Mouse (Mus musculus) intestine, embryonic 15.5 days (tissue): ENCODE data around the gene Kcnt1. TPM values are rescaled to one million over a fixed set of nuclear protein-coding genes. Genes with fewer than 3 reads are reported as not detected.

Experiments used
- ATAC-seq: fragments of 200-750 bp; cut with Nextera tagmentation; 2 replicates; pipeline ENCODE4 v1.8.0; 2017; ENCODE audit warnings: moderate TSS enrichment, moderate library complexity
- H3K27ac ChIP-seq: fragments of 300-500 bp; sonication (generic); 2 replicates; pipeline ENCODE4 v1.5.1; 2015; ENCODE audit warnings: mild to moderate bottlenecking, inconsistent platforms
- H3K27me3 ChIP-seq: fragments of 300-500 bp; sonication (generic); replicated peaks from 2 replicates; pipeline ENCODE4 v1.6.1; 2015; ENCODE audit warnings: inconsistent platforms
- H3K36me3 ChIP-seq: fragments of 300-500 bp; sonication (generic); 2 replicates; pipeline ENCODE4 v1.6.1; 2015; ENCODE audit warnings: inconsistent platforms
- H3K4me1 ChIP-seq: fragments of 300-500 bp; sonication (generic); replicated peaks from 2 replicates; pipeline ENCODE4 v1.6.1; 2015; ENCODE audit warnings: inconsistent platforms
- H3K4me2 ChIP-seq: fragments of 300-500 bp; sonication (generic); replicated peaks from 2 replicates; pipeline ENCODE4 v1.6.1; 2015; ENCODE audit warnings: mild to moderate bottlenecking, inconsistent platforms
- H3K4me3 ChIP-seq: fragments of 300-500 bp; sonication (generic); replicated peaks from 2 replicates; pipeline ENCODE4 v1.5.1; 2015; ENCODE audit warnings: inconsistent platforms
- H3K9ac ChIP-seq: fragments of 300-500 bp; sonication (generic); 2 replicates; pipeline ENCODE4 v1.6.1; 2015; ENCODE audit warnings: inconsistent platforms
- H3K9me3 ChIP-seq: fragments of 300-500 bp; sonication (generic); 2 replicates; pipeline ENCODE4 v1.6.1; 2016; ENCODE audit warnings: inconsistent platforms
- WGBS: fragments of 180-500 bp; shearing (Covaris S2); methylation state at CpG from one replicate; pipeline ENCODE4 v1.1.7; 2015; 5-methylcytosine and 5-hydroxymethylcytosine counted together
- polyA plus RNA-seq: library from polyadenylated mRNA; unstranded; fragments of >200 nt; fragmentation: Nextera tagmentation; extraction: Ambion mirVana; gene quantifications from 2 replicates; pipeline ENCODE4 v1.2.1, GENCODE M21; 2015

Gene Kcnt1
- polyA plus RNA-seq, 1 experiment from 2014 or later, result 0.53 TPM

- no peak overlapping the region for H3K9ac ChIP-seq
- ATAC-seq, result no peak
- H3K36me3 ChIP-seq, result no peaks in the 10 kb centered on the region
- 14% methylated on average over 4 of the region's 4 CpGs for WGBS
- no peak overlapping the region for H3K27ac ChIP-seq
- H3K9me3 ChIP-seq, result no peaks in the 10 kb centered on the region
- no peak overlapping the region for H3K4me3 ChIP-seq
- no peaks in the 10 kb centered on the region for H3K4me1 ChIP-seq
- H3K4me2 ChIP-seq, result no peak overlapping the region
- no peaks in the 10 kb centered on the region for H3K27me3 ChIP-seq
Observed at GRCm38 (mm10) chr2:25850330-25850729, 13.2 kb upstream of the Kcnt1 start.

- no peaks in the 10 kb centered on the region for H3K9me3 ChIP-seq
- H3K9ac ChIP-seq, result no peak overlapping the region
- WGBS, result 33% methylated on average over 3 of the region's 3 CpGs
- no peak overlapping the region for H3K27ac ChIP-seq
- no peaks in the 10 kb centered on the region for H3K27me3 ChIP-seq
- ATAC-seq, result no peak
- no peaks in the 10 kb centered on the region for H3K4me1 ChIP-seq
- no peak overlapping the region for H3K4me3 ChIP-seq
- no peaks in the 10 kb centered on the region for H3K36me3 ChIP-seq
- no peak overlapping the region for H3K4me2 ChIP-seq
Observed at GRCm38 (mm10) chr2:25852626-25853025, 10.9 kb upstream of the Kcnt1 start.

DNA sequence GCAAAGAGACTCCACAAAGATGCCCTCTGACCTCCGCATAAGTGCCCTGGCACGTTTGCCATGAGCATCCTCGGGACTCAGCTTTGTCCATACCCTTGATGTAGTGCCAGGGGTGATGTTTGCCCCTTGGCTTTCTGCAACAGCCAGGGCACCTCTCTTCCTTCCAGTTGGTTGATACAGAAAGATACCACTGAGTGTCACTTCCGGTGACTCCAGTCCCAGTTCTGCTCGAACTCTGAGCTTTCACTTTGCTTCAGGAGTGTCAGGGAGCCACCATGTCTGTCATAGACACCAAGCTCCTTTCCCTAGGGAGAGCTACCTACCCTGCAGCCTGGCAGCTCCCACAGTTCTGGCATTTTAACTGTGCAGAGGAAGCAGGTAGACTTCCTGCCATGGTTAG lies 9.5 kb upstream of the Kcnt1 start:
- Histone ChIP-seq H3K9ac (no peak overlapping the region), H3K9me3 (no peaks in the 10 kb centered on the region), H3K36me3 (no peaks in the 10 kb centered on the region), H3K4me2 (no peak overlapping the region), H3K27ac (no peak overlapping the region), H3K4me3 (no peak overlapping the region), H3K4me1 (no peaks in the 10 kb centered on the region), H3K27me3 (no peaks in the 10 kb centered on the region)
- ATAC-seq, result no peak
- 69% methylated on average over 5 of the region's 5 CpGs for WGBS

DNA sequence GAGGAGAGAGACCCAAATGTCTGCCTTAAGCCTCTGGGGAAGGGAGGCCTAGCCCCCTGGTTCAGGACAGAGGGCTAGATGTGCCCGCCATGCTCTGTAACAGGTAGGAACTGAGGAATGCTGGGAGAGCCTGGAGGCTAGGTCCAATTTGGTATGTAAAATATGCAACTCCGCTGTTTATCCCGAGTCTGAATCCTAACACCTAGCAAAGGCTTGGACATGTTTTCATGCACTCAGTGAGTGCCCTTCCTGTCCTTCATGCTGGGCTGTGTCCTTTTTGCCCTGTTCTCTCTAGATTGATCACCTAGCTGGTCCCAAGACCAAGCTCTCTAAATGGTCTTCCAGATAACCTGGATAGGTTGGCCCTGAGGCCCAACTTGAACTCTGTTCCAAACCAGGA lies 3.6 kb upstream of the Kcnt1 start:
- 87% methylated on average over 3 of the region's 3 CpGs for WGBS
- H3K36me3 ChIP-seq, result no peaks in the 10 kb centered on the region
- no peak overlapping the region for H3K4me2 ChIP-seq
- peaks cover 13% of the 10 kb centered on the region for H3K4me1 ChIP-seq
- H3K9me3 ChIP-seq, result no peaks in the 10 kb centered on the region
- H3K27me3 ChIP-seq, result peaks cover 14% of the 10 kb centered on the region
- ATAC-seq, result no peak
- no peak overlapping the region for H3K4me3 ChIP-seq
- H3K9ac ChIP-seq, result no peak overlapping the region
- H3K27ac ChIP-seq, result no peak overlapping the region

GRCm38 (mm10) chr2:25862038-25862437 lies 1.5 kb upstream of the Kcnt1 start:
- H3K36me3 ChIP-seq, result no peaks in the 10 kb centered on the region
- H3K4me1 ChIP-seq, result peaks cover 13% of the 10 kb centered on the region
- H3K9me3 ChIP-seq, result no peaks in the 10 kb centered on the region
- 73% methylated on average over 2 of the region's 2 CpGs for WGBS
- no peak overlapping the region for H3K4me3 ChIP-seq
- no peak overlapping the region for H3K9ac ChIP-seq
- no peak overlapping the region for H3K4me2 ChIP-seq
- no peak overlapping the region for H3K27ac ChIP-seq
- ATAC-seq, result no peak
- H3K27me3 ChIP-seq, result peaks cover 20% of the 10 kb centered on the region

GRCm38 (mm10) chr2:25862696-25863270 lies 751 bp upstream of the Kcnt1 start:
- Histone ChIP-seq H3K36me3 (no peaks in the 10 kb centered on the region), H3K27me3 (peaks cover 23% of the 10 kb centered on the region), H3K9me3 (no peaks in the 10 kb centered on the region), H3K4me1 (peaks cover 13% of the 10 kb centered on the region), H3K27ac (no peak overlapping the region), H3K4me2 (peak overlapping the region; percentile 97), H3K4me3 (no peak overlapping the region), H3K9ac (no peak overlapping the region)
- WGBS, result 55% methylated on average over 5 of the region's 5 CpGs
- no peak for ATAC-seq

- peak overlapping the region; percentile 48 for H3K4me3 ChIP-seq
- 0 out of 2 replicates have a peak, but pooled peaks have one; percentile 12 for ATAC-seq
- H3K27me3 ChIP-seq, result peaks cover 23% of the 10 kb centered on the region
- peak overlapping the region; percentile 97 for H3K4me2 ChIP-seq
- H3K9ac ChIP-seq, result no peak overlapping the region
- H3K36me3 ChIP-seq, result no peaks in the 10 kb centered on the region
- peaks cover 13% of the 10 kb centered on the region for H3K4me1 ChIP-seq
- no peak overlapping the region for H3K27ac ChIP-seq
- H3K9me3 ChIP-seq, result no peaks in the 10 kb centered on the region
- 7% methylated on average over 18 of the region's 18 CpGs for WGBS
Observed at GRCm38 (mm10) chr2:25864230-25864629, 696 bp downstream of the Kcnt1 start.

- no peak for ATAC-seq
- H3K36me3 ChIP-seq, result no peaks in the 10 kb centered on the region
- 17% methylated on average over 4 of the region's 4 CpGs for WGBS
Observed at GRCm38 (mm10) chr2:25865412-25865811, 1.9 kb downstream of the Kcnt1 start.

GRCm38 (mm10) chr2:25866656-25867055 lies 3.1 kb downstream of the Kcnt1 start:
- Histone ChIP-seq H3K27me3 (peaks cover 23% of the 10 kb centered on the region), H3K4me1 (peaks cover 13% of the 10 kb centered on the region), H3K4me2 (no peak overlapping the region), H3K4me3 (no peak overlapping the region), H3K36me3 (no peaks in the 10 kb centered on the region), H3K9ac (no peak overlapping the region), H3K27ac (no peak overlapping the region), H3K9me3 (no peaks in the 10 kb centered on the region)
- 54% methylated on average over 5 of the region's 5 CpGs for WGBS
- ATAC-seq, result no peak

More at GRCm38 (mm10) chr2:25865412-25865811, 1.9 kb downstream of the Kcnt1 start:
- H3K4me3 ChIP-seq, result no peak overlapping the region
- H3K27me3 ChIP-seq, result peaks cover 23% of the 10 kb centered on the region
- H3K9ac ChIP-seq, result no peak overlapping the region
- no peaks in the 10 kb centered on the region for H3K9me3 ChIP-seq
- H3K4me1 ChIP-seq, result peaks cover 13% of the 10 kb centered on the region
- H3K27ac ChIP-seq, result no peak overlapping the region
- H3K4me2 ChIP-seq, result no peak overlapping the region

DNA sequence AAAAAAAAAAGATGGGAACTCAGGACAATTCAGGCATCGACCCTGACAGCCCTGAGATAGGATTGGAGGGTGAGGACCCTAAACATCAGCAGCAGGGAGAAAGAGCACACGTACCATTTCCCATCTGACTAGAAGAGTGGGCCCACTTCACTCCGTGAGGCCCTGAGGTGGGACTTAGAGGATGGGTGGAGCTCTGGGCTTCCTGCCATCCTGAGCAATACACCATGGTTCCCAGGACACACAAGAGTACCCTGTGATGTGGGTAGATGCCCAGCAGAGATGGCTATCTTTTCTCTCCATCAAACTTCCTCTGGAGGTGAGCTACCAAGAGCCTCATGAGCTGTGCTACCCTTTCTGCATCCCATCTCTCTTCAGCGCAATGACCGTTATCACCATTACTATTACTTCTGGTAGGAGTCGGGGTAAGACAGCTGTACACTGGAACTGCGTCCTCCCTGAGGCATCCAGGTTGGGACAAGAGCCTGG lies 13.8 kb downstream of the Kcnt1 start:
- H3K4me3 ChIP-seq, result peak overlapping the region; percentile 30
- H3K4me2 ChIP-seq, result peak overlapping the region; percentile 62
- no peak for ATAC-seq
- no peak overlapping the region for H3K27ac ChIP-seq
- peaks cover 25% of the 10 kb centered on the region for H3K27me3 ChIP-seq
- no peaks in the 10 kb centered on the region for H3K36me3 ChIP-seq
- H3K9ac ChIP-seq, result no peak overlapping the region; the same call in 1 of the 2 replicates
- peaks cover 6% of the 10 kb centered on the region; the same call in 1 of the 2 replicates for H3K4me1 ChIP-seq
- WGBS, result 31% methylated on average over 7 of the region's 7 CpGs
- no peaks in the 10 kb centered on the region for H3K9me3 ChIP-seq

DNA sequence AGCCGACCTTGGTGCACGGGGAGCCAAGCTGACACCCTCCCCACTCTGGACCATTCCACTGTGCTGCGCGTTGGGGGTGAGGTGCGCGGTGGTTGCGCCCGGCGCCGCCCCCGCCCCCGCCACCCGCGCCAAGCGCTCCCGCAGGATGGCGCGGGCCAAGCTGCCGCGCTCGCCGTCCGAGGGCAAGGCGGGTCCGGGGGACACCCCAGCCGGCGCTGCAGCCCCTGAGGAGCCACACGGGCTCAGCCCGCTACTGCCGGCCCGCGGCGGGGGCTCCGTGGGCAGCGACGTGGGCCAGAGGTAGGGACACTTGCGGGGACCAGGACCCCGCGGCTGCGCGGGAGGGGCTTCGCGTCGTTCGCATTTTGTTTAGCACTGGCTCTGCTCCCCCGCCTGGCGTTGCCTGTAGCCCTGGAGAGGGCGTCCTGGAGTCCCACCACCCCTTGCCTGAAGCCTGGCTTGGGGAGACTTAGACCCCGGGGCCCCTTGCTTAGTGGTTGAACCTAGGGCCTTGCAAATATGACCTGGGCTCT lies 14.3 kb downstream of the Kcnt1 start:
- Histone ChIP-seq H3K4me3 (peak overlapping the region; percentile 30), H3K4me2 (peak overlapping the region; percentile 62), H3K36me3 (no peaks in the 10 kb centered on the region), H3K9me3 (no peaks in the 10 kb centered on the region), H3K27ac (no peak overlapping the region), H3K27me3 (peaks cover 25% of the 10 kb centered on the region), H3K4me1 (peaks cover 6% of the 10 kb centered on the region; the same call in 1 of the 2 replicates), H3K9ac (peak overlapping the region; percentile 13; the same call in 1 of the 2 replicates)
- WGBS, result 5% methylated on average over 49 of the region's 49 CpGs
- no peak for ATAC-seq

GRCm38 (mm10) chr2:25878516-25878915 lies 15.0 kb downstream of the Kcnt1 start:
- 75% methylated on average over 2 of the region's 2 CpGs for WGBS
- H3K27ac ChIP-seq, result no peak overlapping the region
- H3K9me3 ChIP-seq, result no peaks in the 10 kb centered on the region

GRCm38 (mm10) chr2:25879061-25879460 lies 15.5 kb downstream of the Kcnt1 start:
- H3K9ac ChIP-seq, result no peak overlapping the region
- H3K27me3 ChIP-seq, result peaks cover 25% of the 10 kb centered on the region
- peaks cover 6% of the 10 kb centered on the region; the same call in 1 of the 2 replicates for H3K4me1 ChIP-seq
- no peaks in the 10 kb centered on the region for H3K36me3 ChIP-seq
- no peak overlapping the region for H3K4me2 ChIP-seq
- no peak overlapping the region for H3K27ac ChIP-seq
- no peak overlapping the region for H3K4me3 ChIP-seq
- no peak for ATAC-seq
- no peaks in the 10 kb centered on the region for H3K9me3 ChIP-seq
- WGBS, result 56% methylated on average over 4 of the region's 4 CpGs

More at GRCm38 (mm10) chr2:25878516-25878915, 15.0 kb downstream of the Kcnt1 start:
- ATAC-seq, result no peak
- no peaks in the 10 kb centered on the region for H3K36me3 ChIP-seq
- peaks cover 25% of the 10 kb centered on the region for H3K27me3 ChIP-seq
- no peak overlapping the region; the same call in 1 of the 2 replicates for H3K4me3 ChIP-seq
- peaks cover 6% of the 10 kb centered on the region; the same call in 1 of the 2 replicates for H3K4me1 ChIP-seq
- H3K4me2 ChIP-seq, result no peak overlapping the region
- no peak overlapping the region for H3K9ac ChIP-seq
